Mouse (Mus musculus): ENCODE data around the gene Tbx6. TPM values are rescaled to one million over a fixed set of nuclear protein-coding genes. Genes with fewer than 3 reads are reported as not detected.

Tbx6 gene
- total RNA-seq (2015), result 0.68 and 1.0 TPM in 2 replicates
- total RNA-seq (2017), result 0.98 and 0.99 TPM in 2 replicates

DNA sequence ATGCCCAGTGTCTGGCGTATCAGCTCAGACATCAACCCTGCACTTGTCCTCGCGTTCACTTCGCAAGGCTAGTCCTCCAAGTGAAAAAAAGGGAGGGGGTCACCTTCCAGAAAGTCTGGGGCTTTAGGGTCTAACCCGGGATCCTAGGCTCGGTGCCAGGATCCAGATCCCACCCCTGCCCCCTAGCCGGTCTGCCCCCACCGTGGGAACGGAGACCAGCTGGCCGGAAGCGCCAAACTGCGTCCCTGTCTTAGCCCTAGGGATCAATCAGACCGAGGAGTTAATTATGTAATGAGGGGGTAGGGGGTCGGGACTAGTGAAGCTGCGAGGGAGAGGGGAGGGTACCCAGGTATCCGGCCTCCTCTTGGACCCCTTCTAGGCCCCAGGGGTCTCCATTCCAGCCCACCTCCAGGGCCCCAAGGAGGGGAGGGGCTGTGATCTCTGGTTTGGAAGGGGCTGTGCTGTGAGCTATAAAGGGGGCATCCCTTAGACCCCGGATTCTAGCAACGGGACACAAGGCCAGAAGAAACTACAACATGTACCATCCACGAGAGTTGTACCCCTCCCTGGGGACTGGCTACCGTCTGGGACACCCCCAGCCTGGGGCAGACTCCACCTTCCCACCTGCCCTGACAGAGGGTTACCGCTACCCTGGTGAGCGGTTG, at the start of gene Tbx6:
TSS of gene Tbx6 (plus strand) at position 513 of the 665 bp plus-strand sequence.
- ATAC-seq (ENCODE audit: poor library complexity, severe bottlenecking), result no peak; the same call in 1 of the 2 replicates

DNA sequence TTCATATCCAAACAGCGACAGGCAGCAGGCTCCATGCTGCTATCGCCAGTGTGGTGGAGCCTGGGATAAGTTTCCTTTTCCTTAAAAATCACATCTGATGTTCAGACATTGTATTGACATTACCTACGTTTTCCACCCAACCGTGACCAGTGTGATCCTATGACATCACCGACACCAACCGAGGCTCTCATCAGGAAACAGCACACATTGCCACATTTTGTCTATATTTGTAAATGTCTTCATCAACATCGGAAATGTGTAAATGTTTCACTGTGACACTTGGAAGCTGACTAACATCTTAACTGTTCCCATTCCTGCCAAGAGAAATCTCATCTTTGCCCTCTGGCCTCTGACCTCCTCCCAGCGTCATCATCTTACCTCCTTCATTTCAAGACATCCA, 45.2 kb upstream of the Tbx6 start:
- peak; percentile 78 for ATAC-seq (ENCODE audit: poor library complexity, severe bottlenecking)

- no peak for ATAC-seq (ENCODE audit: poor library complexity, severe bottlenecking)
Measured at GRCm38 (mm10) chr7:126739551-126739950, 41.7 kb upstream of the Tbx6 start.

DNA sequence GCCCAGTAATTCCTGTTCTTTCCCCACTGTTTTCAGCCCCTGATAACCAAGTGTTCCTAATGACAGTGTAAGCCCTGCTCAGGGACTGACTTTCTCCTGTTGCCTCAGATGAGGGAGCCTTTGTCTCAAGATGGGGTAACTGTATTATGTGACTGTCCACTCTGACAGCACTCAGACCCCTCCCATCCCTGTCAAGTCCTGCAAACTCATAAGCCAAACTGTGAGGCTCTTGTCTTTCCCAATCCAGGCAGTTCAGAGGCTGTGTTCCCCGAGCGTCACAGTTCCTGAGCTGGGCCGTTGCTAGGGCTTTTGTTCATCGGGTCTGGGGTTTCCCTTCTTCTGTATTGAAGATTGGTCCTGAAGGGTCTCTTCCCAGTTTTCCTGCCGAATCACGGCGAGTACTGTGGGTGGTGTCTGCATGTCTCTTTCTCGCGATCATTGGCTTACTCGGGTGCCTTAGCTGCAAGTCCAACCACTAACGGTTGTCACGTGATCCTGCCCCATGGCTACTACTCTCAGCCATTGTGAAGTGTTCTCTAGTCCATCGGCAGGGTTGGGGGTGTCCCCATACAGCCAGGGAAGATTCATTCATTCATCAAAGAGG, 41.0 kb upstream of the Tbx6 start:
- no peak for ATAC-seq (ENCODE audit: poor library complexity, severe bottlenecking)

DNA sequence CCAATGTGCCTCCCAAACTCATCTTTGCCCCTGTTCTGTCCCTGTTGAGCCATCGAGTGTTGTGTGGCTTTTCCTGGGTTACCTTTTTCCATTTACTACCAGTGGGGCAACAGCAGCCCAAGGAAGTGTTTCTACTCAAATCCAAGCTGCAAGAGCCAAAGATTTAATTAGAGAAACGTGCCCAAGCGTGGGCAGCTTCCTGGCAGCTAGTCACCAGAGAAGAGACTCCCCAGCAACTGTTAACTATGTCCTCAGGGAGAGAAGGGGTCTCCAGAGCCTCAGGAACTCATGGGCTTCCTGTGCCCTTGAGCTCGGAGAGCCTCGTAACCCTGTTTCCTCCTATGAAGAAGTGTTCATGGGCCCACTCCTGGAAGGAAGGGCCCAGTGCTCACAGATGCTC, 40.3 kb upstream of the Tbx6 start:
- ATAC-seq (ENCODE audit: poor library complexity, severe bottlenecking), result no peak

GRCm38 (mm10) chr7:126741452-126741851, 39.8 kb upstream of the Tbx6 start:
- no peak for ATAC-seq (ENCODE audit: poor library complexity, severe bottlenecking)

DNA sequence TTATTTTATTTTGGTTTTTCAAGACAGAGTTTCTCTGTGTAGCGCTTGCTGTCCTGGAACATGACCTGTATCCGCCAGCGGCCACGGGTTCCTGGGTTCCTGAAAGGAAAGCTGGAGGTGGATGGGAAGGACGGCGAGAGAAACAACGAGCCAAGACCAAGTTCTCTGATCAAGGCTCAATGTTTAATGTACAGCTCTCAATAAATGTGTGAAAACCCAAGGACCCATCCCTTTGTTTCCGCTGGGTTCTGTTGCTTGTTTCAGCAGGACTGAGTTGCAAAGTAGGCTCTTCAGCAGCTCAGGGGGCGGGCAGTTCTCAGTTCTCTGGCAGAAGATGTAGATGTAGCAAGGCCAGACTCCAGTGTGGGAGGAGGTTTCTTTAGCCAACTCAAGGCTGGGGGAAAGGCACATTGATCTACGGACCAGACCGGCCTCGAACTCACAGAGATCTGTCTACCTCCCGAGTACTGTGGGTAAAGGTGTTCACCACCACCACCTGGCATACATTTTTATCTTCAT, 39.3 kb upstream of the Tbx6 start:
- no peak for ATAC-seq (ENCODE audit: poor library complexity, severe bottlenecking)

DNA sequence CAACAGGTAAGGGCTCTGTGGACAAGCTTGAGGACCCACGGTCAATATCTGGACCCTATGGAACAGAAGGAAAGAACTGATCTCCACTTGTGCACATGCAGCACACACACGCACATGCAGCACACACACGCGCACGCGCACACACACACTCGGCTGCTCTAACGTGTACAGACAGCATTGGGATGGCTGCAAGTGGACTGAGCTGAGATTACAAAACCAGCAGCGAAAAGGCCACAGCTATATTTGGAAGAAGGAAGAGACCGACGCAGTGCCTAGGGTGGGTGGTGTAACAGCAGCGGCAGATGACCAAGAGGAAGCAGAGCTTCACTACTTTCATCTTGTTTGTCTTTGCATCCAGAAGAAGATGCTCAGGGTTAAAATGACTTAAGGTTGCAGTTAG, 35.2 kb upstream of the Tbx6 start:
- ATAC-seq (ENCODE audit: poor library complexity, severe bottlenecking), result peak; percentile 90

GRCm38 (mm10) chr7:126746798-126747197, 34.5 kb upstream of the Tbx6 start:
- ATAC-seq (ENCODE audit: poor library complexity, severe bottlenecking), result peak; percentile 84

GRCm38 (mm10) chr7:126748824-126749223, 32.5 kb upstream of the Tbx6 start:
- ATAC-seq (ENCODE audit: poor library complexity, severe bottlenecking), result no peak

DNA sequence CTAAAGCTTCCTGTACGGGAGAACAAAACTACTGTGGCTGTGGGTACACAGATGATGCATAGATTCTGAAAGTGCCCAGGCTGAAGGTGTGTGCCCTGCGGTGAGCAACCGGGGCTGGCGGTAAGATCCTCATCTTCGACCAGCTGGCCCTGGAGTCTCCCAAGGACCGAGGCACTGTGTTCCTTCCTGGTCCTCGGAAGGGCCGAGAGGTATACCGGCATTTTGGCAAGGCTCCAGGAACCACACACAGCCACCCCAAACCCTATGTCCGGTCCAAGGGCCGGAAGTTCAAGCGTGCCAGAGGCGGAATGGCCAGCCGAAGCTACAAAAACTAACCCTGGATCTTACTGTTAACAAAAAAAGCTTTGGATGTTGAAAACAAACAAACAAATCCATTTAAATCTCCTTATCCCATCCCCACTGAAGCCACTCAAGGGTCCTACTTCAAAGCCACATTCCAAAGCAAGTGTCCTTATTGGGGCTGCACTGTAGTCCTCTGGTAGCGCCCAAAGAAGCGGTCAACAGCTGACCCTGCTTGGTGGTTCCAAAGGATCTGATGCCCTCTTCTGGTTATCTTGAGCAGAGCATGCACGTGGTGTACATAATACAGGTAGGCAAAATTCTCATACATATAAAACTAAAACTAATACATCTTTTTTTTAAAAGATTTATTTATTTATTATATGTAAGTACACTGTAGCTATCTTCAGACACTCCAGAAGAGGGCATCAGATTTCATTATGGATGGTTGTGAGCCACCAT, 31.5 kb upstream of the Tbx6 start:
- no peak for ATAC-seq (ENCODE audit: poor library complexity, severe bottlenecking)

DNA sequence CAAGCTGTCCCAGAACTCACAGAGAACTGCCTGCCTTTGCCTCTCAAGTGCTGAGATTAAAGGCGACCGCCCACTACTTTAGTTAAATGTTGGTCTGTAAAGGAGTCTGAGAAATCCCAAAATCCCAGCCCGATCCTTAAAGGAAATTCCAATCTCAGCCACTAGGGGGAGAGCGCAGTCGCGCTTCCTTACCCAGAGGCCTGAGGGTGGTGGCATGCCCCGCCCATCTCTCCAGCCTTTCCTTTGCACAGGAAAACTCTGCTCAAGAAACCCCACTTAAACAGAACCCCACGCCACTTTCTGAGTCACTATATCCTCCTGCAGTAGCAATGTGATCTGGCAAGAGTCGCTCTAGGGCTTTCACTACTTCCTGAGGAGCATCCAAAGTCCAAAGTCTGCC, 26.4 kb upstream of the Tbx6 start:
- ATAC-seq (ENCODE audit: poor library complexity, severe bottlenecking), result peak; percentile 67

DNA sequence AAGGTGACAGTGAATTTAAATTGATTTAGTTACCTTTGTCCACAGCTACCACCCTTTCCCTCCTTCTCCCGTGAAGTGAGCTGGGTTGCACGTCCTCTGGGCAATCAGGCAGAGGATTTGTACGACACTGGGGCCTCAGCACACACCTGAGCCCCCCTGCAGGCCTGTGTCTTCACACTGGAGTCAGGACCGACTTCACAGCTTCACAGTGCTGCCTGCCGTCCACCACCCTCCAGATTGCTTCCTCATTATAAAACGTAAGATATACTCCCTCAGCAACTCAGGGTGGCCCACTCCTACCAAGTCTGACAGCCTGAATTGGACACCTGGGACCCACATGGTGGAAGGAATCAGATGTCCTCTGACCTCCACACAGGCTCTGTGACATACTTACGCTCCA, 22.7 kb upstream of the Tbx6 start:
- no peak for ATAC-seq (ENCODE audit: poor library complexity, severe bottlenecking)

DNA sequence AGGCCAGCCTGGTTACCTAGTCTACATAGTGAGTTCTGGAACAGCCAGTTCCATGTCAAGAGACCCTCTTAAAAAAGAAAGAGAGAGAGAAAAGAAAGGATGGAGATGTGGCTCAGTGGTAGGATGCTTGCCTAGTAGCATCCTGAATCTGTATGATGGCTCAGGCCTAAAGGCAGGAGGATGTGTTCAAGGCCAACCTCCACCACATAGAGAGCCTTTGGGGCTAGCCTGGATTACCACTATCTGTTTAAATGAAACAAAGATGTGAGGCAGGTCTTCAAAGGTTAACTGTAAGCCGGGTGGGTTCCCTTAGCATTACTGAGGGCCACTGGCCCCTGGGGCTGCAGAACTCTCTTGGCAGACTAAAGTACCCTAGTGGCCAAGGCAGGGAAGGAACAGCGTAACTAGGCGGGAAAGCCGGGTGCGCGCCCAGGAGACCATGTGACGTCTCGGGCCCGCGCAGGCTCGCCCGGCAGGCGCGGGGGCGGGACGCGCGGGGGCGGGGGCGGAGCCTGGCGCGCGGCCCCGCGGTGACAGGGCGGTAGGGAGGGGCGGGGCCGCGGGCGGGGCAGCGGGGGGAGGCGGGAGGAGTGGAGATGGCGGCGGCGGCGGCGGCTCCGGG, 22.1 kb upstream of the Tbx6 start, which contains the start of gene Mapk3:
TSS of gene Mapk3 (plus strand) at position 552 of the 622 bp plus-strand sequence.
- peak; percentile 88 for ATAC-seq (ENCODE audit: poor library complexity, severe bottlenecking)

GRCm38 (mm10) chr7:126759672-126760390, 21.5 kb upstream of the Tbx6 start:
- ATAC-seq (ENCODE audit: poor library complexity, severe bottlenecking), result no peak

DNA sequence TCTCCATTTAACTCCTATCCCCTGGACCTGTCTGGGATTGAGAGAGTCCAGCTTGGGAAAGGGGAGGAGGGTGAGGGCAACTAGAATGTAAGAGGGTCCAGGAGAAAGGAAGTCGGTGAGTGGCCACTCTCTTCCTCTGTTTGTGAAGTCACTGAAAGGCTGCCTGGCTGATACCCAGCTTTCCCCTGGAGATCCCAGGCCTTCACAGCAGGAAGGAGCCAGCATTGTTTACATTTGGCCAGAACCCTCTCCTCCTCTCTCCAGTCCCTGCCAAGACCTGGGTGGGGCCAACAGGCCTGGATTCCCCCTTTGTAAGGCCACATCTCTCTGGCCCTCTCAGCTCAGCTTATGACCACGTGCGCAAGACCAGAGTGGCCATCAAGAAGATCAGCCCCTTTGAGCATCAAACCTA, 20.9 kb upstream of the Tbx6 start:
- ATAC-seq (ENCODE audit: poor library complexity, severe bottlenecking), result no peak

GRCm38 (mm10) chr7:126760956-126761355, 20.3 kb upstream of the Tbx6 start:
- no peak for ATAC-seq (ENCODE audit: poor library complexity, severe bottlenecking)

DNA sequence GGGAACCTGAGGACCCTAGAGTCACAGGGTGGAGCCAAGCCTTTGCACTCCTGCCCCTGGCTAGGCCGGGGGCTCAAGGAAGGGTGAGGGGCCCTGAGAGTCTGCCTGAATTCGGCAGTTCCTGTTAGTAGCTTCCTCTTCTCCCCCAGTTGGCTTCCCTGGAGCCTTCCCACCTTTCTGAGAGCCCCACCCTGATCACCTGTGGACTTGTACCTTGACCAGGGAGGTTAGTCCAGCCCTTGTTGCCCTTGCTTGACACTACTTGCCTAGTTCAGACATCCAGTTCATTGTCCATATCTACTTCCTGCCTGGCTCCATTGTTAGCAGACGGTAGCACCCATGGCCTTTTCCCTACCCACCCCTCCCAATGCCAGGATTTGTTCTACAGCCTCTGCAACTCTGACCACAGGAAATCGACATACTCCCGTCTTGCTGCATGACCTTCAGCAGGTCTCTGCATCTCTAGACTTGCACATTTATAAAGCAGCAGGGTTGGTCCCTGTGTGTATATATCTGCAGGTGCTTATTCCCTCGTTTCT, 19.7 kb upstream of the Tbx6 start:
- no peak for ATAC-seq (ENCODE audit: poor library complexity, severe bottlenecking)

DNA sequence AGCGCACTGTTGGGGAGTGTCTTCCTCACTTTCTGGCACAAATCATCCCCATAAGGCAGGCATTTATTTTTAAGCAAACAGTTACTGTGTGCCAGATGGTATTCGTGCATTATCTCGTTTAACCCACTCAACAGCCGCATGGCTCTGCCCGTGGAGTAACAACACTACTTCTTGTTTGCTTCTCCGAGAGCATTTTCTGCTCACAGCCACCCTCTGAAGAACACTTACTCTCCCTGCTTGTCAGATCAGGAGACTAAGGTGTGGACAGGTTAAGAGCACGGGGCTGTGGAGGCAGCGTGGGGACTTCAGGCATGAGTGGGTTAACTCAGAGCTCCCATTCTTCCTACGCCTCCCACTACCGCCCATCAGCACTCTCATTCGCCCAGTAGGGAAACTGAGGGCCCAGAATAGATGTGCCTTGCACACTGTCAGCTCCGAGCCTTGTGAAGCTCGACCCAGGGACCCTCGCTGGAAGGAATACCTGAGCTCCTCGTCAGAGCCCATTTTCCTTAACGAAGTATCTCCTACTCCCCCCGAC, 18.7 kb upstream of the Tbx6 start:
- ATAC-seq (ENCODE audit: poor library complexity, severe bottlenecking), result no peak

DNA sequence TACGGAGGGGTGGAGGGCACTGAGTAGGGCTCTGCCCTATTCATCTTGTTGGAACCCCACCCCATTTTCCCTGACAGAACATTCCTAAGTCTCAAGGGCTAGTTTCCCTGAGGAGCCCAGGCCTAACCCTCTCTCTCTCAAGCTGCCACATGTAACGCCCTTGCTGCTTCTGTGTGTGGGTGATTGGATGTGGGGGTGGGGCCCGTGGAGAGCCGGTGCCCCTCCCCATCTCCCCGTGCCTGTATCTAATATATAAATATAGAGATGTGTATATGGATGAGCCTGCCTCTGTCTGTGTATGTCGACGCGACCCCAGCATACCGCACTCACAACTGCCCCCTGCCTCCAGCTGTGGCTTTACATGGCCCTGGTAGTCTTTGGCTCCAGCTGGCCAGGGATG, 15.7 kb upstream of the Tbx6 start:
- no peak for ATAC-seq (ENCODE audit: poor library complexity, severe bottlenecking)

All from megakaryocyte, adult 5-6 weeks (primary cell).